Mouse (Mus musculus) olfactory bulb, adult 2 months (tissue): ENCODE results near the gene Ipcef1. TPM values are rescaled to one million over a fixed set of nuclear protein-coding genes. Genes with fewer than 3 reads are reported as not detected.
A peak's percentile ranks its signal among the peaks of the same experiment; 100 is the strongest.
"Not testable (repeated sequence)": the region's sequence is repeated elsewhere in the genome, so short reads cannot be mapped to it uniquely, and the experiment has no call there.

Experiments used
- H3K27ac ChIP-seq: fragments of 200-500 bp; 2 replicates; pipeline ENCODE4 v1.5.1; 2012; ENCODE audit warnings: low read depth, low read length; ENCODE audit not compliant: insufficient read depth
- H3K4me1 ChIP-seq: fragments of 200-500 bp; 2 replicates; pipeline ENCODE4 v1.6.1; 2012; ENCODE audit warnings: low read length; ENCODE audit not compliant: control insufficient read depth, insufficient read depth
- H3K4me3 ChIP-seq: fragments of 200-500 bp; 2 replicates; pipeline ENCODE4 v1.5.1; 2012; ENCODE audit warnings: mild to moderate bottlenecking, low read depth, low read length, moderate library complexity; ENCODE audit not compliant: insufficient read depth
- CTCF ChIP-seq: fragments of 200-500 bp; IDR thresholded peaks from 2 replicates; pipeline ENCODE4 v1.5.1; 2012; ENCODE audit warnings: low read depth, mild to moderate bottlenecking, low read length, moderate library complexity; ENCODE audit not compliant: insufficient read depth
- POLR2A ChIP-seq: fragments of 200-500 bp; IDR thresholded peaks from 2 replicates; pipeline ENCODE4 v1.6.1; 2012; ENCODE audit warnings: mild to moderate bottlenecking, low read depth, low read length, moderate library complexity; ENCODE audit not compliant: insufficient read depth
- WGBS: fragments of 180-500 bp; shearing (Covaris S2); methylation state at CpG from one replicate; pipeline ENCODE4 v1.1.7; 2018; 5-methylcytosine and 5-hydroxymethylcytosine counted together
- polyA plus RNA-seq: library from polyadenylated mRNA; stranded (reverse); fragments of >200 nt; gene quantifications from 2 replicates; pipeline ENCODE4 v1.2.4, GENCODE M21; 2012; ENCODE audit warnings: low replicate concordance; ENCODE audit not compliant: missing spikeins, insufficient read depth, insufficient read length

The Ipcef1 gene
- polyA plus RNA-seq, 1 experiment: not detected

GRCm38 (mm10) chr10:6890348-6891009, 161.8 kb downstream of the Ipcef1 start:
- TF ChIP-seq CTCF: no peak
- TF ChIP-seq POLR2A: no peak
- H3K27ac ChIP-seq: peak overlapping the region; percentile 18; the same call in 1 of the 2 replicates
- WGBS: 50% methylated on average over 5 of the region's 5 CpGs
- no peak overlapping the region for H3K4me3 ChIP-seq
- H3K4me1 ChIP-seq: peaks cover 7% of the 10 kb centered on the region; the same call in 1 of the 2 replicates

DNA sequence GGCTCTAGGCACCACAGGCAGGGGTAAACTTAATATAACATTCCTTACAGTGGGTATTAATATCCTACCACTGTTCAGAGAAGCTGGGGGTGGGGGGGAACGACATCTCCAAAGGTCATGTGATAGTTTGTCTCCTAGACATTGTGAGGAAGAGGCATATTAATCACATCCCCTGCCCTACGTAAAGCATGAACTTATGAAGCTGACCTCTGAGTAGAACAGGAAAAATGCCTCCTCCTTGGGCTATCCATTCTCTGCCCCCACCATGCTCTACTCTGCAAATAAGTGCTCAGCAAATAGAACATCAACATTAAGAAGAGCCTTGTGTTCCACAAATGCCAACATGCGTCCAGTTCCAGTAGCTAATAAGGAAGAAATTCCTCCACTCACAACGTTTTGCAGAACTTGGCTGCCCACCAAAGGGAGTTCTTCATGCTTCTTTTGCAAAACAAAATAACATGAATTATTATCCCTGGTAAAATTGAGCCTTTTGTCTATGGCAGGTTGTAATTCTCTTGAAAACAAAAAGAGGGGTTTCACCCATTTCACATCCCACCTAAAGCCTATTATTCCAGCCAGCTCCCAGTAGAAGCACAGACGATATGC, 162.5 kb downstream of the Ipcef1 start:
- WGBS: 24% methylated on average over 5 of the region's 5 CpGs
- Histone ChIP-seq H3K27ac (peak overlapping the region; percentile 18; the same call in 1 of the 2 replicates), H3K4me3 (no peak overlapping the region), H3K4me1 (peaks cover 7% of the 10 kb centered on the region; the same call in 1 of the 2 replicates)
- no peak for TF ChIP-seq CTCF
- no peak for TF ChIP-seq POLR2A

DNA sequence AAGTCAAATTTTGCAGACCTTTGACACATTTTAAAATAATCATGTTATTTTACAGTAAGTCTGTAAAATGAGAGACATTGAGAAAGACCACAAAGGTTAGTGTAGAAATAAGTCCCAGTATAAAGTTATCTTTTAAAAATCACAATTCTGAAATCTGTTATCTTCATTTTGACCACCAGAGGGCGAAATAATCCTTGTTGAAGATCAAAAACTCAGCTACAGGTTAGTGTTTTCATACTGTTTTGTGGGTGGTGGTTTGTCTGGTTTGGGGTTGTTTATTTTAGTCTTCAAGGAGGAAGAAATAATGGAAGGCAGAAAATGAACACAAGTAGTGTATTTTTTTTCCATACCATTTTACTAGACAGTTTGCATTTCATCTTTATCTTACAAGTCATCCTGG, 166.8 kb downstream of the Ipcef1 start:
- Histone ChIP-seq H3K27ac (no peak overlapping the region), H3K4me3 (no peak overlapping the region), H3K4me1 (peaks cover 7% of the 10 kb centered on the region; the same call in 1 of the 2 replicates)
- TF ChIP-seq POLR2A: no peak
- no peak for TF ChIP-seq CTCF
- WGBS: 0% methylated on average over 1 of the region's 1 CpGs

DNA sequence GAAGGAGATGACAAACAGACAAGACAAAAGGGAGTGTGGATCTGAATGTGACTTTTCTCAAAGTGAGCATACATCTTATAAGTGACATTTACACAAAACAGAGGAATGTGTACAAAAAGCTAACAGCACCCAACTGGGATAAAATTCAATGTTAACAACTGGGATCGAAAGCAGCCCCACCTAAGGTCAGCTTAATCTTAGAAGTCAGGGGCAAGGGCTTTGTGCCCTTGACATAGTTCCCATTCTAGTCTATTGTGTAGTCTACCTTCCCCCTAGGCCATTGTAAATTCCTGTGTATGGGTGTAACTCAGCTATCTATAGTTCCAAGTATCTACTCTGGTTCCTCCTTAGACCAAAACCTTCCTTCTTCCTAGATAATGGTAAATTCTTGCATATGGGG, 170.2 kb downstream of the Ipcef1 start:
- not testable (repeated sequence) for H3K27ac ChIP-seq, H3K4me1 ChIP-seq, H3K4me3 ChIP-seq
- WGBS: 100% methylated on average over 1 of the region's 1 CpGs

DNA sequence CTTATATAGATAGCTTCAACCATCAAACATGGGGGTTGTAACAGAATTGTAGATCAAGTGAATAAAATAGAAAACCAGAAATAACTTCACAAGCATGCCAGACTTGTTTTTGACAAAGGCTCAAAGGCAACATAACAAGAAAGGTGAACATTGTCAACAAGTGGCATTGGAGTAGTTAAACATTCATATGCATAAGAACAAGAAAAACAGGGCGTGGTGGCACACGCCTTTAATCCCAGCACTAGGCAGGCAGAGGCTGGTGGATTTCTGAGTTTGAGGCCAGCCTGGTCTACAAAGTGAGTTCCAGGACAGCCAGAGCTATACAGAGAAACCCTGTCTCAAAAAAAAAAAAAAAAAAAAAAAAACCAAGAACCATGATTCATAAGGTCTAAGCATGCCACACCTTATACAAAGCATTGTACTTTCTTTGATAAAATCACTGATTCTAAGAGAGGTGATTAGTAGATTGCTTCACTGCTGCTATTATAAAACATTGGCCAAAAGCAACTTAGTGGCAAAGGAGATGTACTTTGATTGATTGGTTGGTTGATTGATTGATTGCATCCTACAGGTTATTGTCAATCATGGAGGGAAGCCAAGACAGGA, 173.9 kb downstream of the Ipcef1 start:
- TF ChIP-seq POLR2A (no peak), CTCF (no peak)
- Histone ChIP-seq H3K4me3 (no peak overlapping the region), H3K4me1 (no peaks in the 10 kb centered on the region), H3K27ac (no peak overlapping the region)
- WGBS: 96% methylated on average over 2 of the region's 2 CpGs

- TF ChIP-seq CTCF (no peak), POLR2A (no peak)
- 93% methylated on average over 1 of the region's 1 CpGs for WGBS
- no peak overlapping the region for H3K27ac ChIP-seq
- no peak overlapping the region for H3K4me3 ChIP-seq
- no peaks in the 10 kb centered on the region for H3K4me1 ChIP-seq
Measured at GRCm38 (mm10) chr10:6873917-6874316, 178.4 kb downstream of the Ipcef1 start.

- H3K4me3 ChIP-seq: no peak overlapping the region
- 17% methylated on average over 7 of the region's 7 CpGs for WGBS
- no peak for TF ChIP-seq CTCF
- no peak for TF ChIP-seq POLR2A
- no peaks in the 10 kb centered on the region for H3K4me1 ChIP-seq
- H3K27ac ChIP-seq: peak overlapping the region; percentile 92
Measured at GRCm38 (mm10) chr10:6871418-6872072, 180.7 kb downstream of the Ipcef1 start.

- Histone ChIP-seq H3K4me1 (no peaks in the 10 kb centered on the region), H3K27ac (no peak overlapping the region), H3K4me3 (no peak overlapping the region)
- TF ChIP-seq POLR2A: no peak
- TF ChIP-seq CTCF: no peak
- 67% methylated on average over 3 of the region's 3 CpGs for WGBS
Measured at GRCm38 (mm10) chr10:6855812-6856211, 196.5 kb downstream of the Ipcef1 start.

DNA sequence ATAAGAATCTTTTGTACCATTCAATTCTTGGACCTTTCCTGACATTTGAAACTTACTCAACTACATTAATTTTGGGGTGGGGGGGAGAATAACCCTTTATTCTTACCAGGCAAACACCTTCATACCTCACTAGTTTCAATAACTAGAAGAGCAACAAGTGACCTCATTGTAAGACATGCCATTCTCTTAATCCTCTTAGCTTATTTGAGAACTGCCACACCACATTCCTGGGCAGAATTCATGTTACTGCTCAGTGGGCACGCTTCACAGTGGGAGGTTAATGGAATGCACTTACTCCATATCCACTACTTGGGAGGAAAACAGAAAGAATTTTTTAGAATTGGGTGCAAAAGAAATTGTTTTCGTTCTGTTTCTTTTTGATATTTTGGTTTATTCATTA, 203.4 kb downstream of the Ipcef1 start:
- Histone ChIP-seq H3K4me3 (no peak overlapping the region), H3K4me1 (no peaks in the 10 kb centered on the region), H3K27ac (no peak overlapping the region)
- 77% methylated on average over 2 of the region's 2 CpGs for WGBS
- no peak for TF ChIP-seq CTCF
- TF ChIP-seq POLR2A: no peak
